In the genomic region with DNA sequence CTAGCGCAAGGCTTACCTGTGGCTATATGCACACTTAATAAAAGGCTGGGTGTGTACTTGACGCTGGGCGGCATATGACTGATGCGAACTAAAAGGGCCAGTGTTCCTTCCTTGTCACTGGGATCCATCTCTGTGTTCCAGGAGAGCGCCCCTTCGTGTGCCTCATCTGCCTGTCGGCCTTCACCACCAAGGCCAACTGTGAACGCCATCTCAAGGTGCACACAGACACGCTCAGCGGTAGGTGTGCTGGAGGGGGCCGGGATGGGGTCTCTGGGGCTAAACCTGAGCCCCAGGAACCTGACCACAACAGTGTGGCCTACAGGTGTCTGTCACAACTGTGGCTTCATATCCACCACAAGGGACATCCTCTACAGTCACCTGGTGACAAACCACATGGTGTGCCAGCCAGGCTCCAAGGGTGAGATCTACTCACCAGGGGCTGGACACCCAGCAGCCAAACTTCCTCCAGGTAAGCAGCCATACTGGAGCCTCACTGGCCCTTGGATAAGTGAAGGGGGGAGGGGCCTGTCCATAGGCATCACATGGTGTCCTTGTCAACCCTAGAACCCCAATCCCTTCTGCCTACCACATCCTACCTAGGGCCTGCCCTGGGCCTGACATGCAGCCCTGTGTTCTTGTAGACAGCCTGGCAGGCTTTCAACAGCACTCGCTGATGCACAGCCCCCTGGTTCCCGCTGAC, we compare ENCODE assay signal across 13 mouse cellular contexts. TPM values are rescaled to one million over a fixed set of nuclear protein-coding genes. Genes with fewer than 3 reads are reported as not detected.
DNase-seq lines count a peak whose midpoint lies in the region; ATAC-seq lines count a peak whose summit lies in the region.
"Had no signal": no experiment of that assay in that cellular context is flagged by ENCODE, and none has a peak within 500 bp of the region (broad histone marks: within the 10 kb centered on the region; RNA-seq: fewer than 3 reads in every experiment).

No protein-coding gene starts in this region.

- H3K4me2 ChIP-seq in heart, embryonic 11.5 days: no peak overlapping the region
- peak overlapping the region; percentile 92 for H3K4me2 ChIP-seq in embryonic facial prominence, embryonic 13.5 days
- H3K4me2 ChIP-seq in hindbrain, embryonic 15.5 days: peak overlapping the region; percentile 76
- H3K4me2 ChIP-seq in midbrain, embryonic 13.5 days (replicated peaks): peak overlapping the region; percentile 85

- H3K4me1 ChIP-seq in heart, embryonic 11.5 days (ENCODE audit: control insufficient read depth, insufficient read depth, low read length): peaks cover 30% of the 10 kb centered on the region
- peaks cover 23% of the 10 kb centered on the region for H3K4me1 ChIP-seq in embryonic facial prominence, embryonic 13.5 days
- peaks cover 25% of the 10 kb centered on the region for H3K4me1 ChIP-seq in hindbrain, embryonic 15.5 days (replicated peaks)
- peaks cover 32% of the 10 kb centered on the region for H3K4me1 ChIP-seq in midbrain, embryonic 13.5 days (replicated peaks)

- H3K27ac ChIP-seq in heart, embryonic 11.5 days (ENCODE audit: low read depth, low read length): no peak overlapping the region
- no peak overlapping the region for H3K27ac ChIP-seq in embryonic facial prominence, embryonic 13.5 days
- H3K27ac ChIP-seq in hindbrain, embryonic 15.5 days (replicated peaks): no peak overlapping the region
- no peak overlapping the region for H3K27ac ChIP-seq in midbrain, embryonic 13.5 days

- WGBS in heart, embryonic 11.5 days (ENCODE audit: insufficient replicate concordance): 90% methylated on average over 13 of the region's 13 CpGs
- WGBS in embryonic facial prominence, embryonic 13.5 days: 81% methylated on average over 13 of the region's 13 CpGs
- WGBS in hindbrain, embryonic 15.5 days: 82% methylated on average over 13 of the region's 13 CpGs
- WGBS in midbrain, embryonic 13.5 days: 84% methylated on average over 13 of the region's 13 CpGs

- H3K9me3 ChIP-seq in heart, embryonic 11.5 days (replicated peaks; ENCODE audit: control insufficient read depth, low read length): no peaks in the 10 kb centered on the region
- no peaks in the 10 kb centered on the region for H3K9me3 ChIP-seq in embryonic facial prominence, embryonic 13.5 days
- H3K9me3 ChIP-seq in hindbrain, embryonic 15.5 days: no peaks in the 10 kb centered on the region
- no peaks in the 10 kb centered on the region for H3K9me3 ChIP-seq in midbrain, embryonic 13.5 days

- peaks cover 27% of the 10 kb centered on the region for H3K36me3 ChIP-seq in heart, embryonic 11.5 days (ENCODE audit: control insufficient read depth, insufficient read depth, low read length)
- peaks cover 18% of the 10 kb centered on the region for H3K36me3 ChIP-seq in embryonic facial prominence, embryonic 13.5 days
- H3K36me3 ChIP-seq in hindbrain, embryonic 15.5 days: peaks cover 2% of the 10 kb centered on the region; the same call in 1 of the 2 replicates
- no peaks in the 10 kb centered on the region for H3K36me3 ChIP-seq in midbrain, embryonic 13.5 days

- H3K4me3 ChIP-seq in heart, embryonic 11.5 days (ENCODE audit: low read depth, low read length): no peak overlapping the region
- H3K4me3 ChIP-seq in embryonic facial prominence, embryonic 13.5 days: peak overlapping the region; percentile 59; the same call in 1 of the 2 replicates
- H3K4me3 ChIP-seq in hindbrain, embryonic 15.5 days: no peak overlapping the region
- 0 out of 2 replicates have a peak overlapping the region, but pooled peaks have one; percentile 53 for H3K4me3 ChIP-seq in midbrain, embryonic 13.5 days (replicated peaks)
- H3K4me3 ChIP-seq: megakaryocyte, embryonic 14.5 days had no signal

- H3K27me3 ChIP-seq in heart, embryonic 11.5 days (ENCODE audit: control insufficient read depth, insufficient read depth, low read length): no peaks in the 10 kb centered on the region; the same call in 1 of the 2 replicates
- H3K27me3 ChIP-seq in embryonic facial prominence, embryonic 13.5 days: peaks cover 60% of the 10 kb centered on the region
- H3K27me3 ChIP-seq in hindbrain, embryonic 15.5 days: peaks cover 37% of the 10 kb centered on the region
- H3K27me3 ChIP-seq in midbrain, embryonic 13.5 days: peaks cover 64% of the 10 kb centered on the region
- H3K27me3 ChIP-seq: megakaryocyte, embryonic 14.5 days had no signal

- peak; percentile 93 for DNase-seq in heart, adult 11 months
- DNase-seq in frontal cortex, postnatal 36 days (ENCODE audit: low spot score in 2 of 2): no peak
- DNase-seq in lung, postnatal 4 days: no peak
- no peak for DNase-seq in ovary, postnatal 10 days (ENCODE audit: low spot score)
- DNase-seq: cerebellum, adult 8-10 months; thymus, adult 2 months had no signal

- H3K9ac ChIP-seq in heart, embryonic 11.5 days (ENCODE audit: low read depth, low read length): no peak overlapping the region
- no peak overlapping the region for H3K9ac ChIP-seq in embryonic facial prominence, embryonic 13.5 days
- no peak overlapping the region for H3K9ac ChIP-seq in hindbrain, embryonic 15.5 days
- 0 out of 2 replicates have a peak overlapping the region, but pooled peaks have one; percentile 65 for H3K9ac ChIP-seq in midbrain, embryonic 13.5 days (replicated peaks)

- ATAC-seq in heart, embryonic 11.5 days (replicated peaks; ENCODE audit: insufficient number of reproducible peaks, low FRiP score, low TSS enrichment): no peak
- no peak for ATAC-seq in embryonic facial prominence, embryonic 13.5 days (ENCODE audit: insufficient number of reproducible peaks, insufficient read depth, low FRiP score, low TSS enrichment, low read depth)
- no peak for ATAC-seq in hindbrain, embryonic 15.5 days (ENCODE audit: low FRiP score, low read depth)
- ATAC-seq in midbrain, embryonic 13.5 days: peak; percentile 3; the same call in 1 of the 2 replicates

RNA-seq across cellular contexts. Expression of gene Trhr2, which starts 25.6 kb away (rescaled TPM):
- polyA plus RNA-seq in heart, embryonic 11.5 days (2014; fragmentation: Nextera tagmentation; extraction: Ambion mirVana): not detected in 2 replicates
- 0.26 and 0.66 TPM in 2 replicates for polyA plus RNA-seq in embryonic facial prominence, embryonic 13.5 days (2015; fragmentation: Nextera tagmentation; extraction: Ambion mirVana)
- 0.10 and 0.28 TPM in 2 replicates for polyA plus RNA-seq in hindbrain, embryonic 15.5 days (2015; fragmentation: Nextera tagmentation; extraction: Ambion mirVana)
- polyA plus RNA-seq in midbrain, embryonic 13.5 days (2015; fragmentation: Nextera tagmentation; extraction: Ambion mirVana): not detected in 2 replicates
- polyA plus RNA-seq: heart, embryonic 16.5 days; lung, embryonic 14.5 days had no signal

RNA-seq across cellular contexts. Expression of gene Zc3h18, which starts 41.5 kb away (rescaled TPM):
- polyA plus RNA-seq in heart, embryonic 11.5 days (2014; fragmentation: Nextera tagmentation; extraction: Ambion mirVana): 22.2 and 26.8 TPM in 2 replicates
- polyA plus RNA-seq in embryonic facial prominence, embryonic 13.5 days (2015; fragmentation: Nextera tagmentation; extraction: Ambion mirVana): 54.8 and 59.1 TPM in 2 replicates
- 35.5 and 38.1 TPM in 2 replicates for polyA plus RNA-seq in hindbrain, embryonic 15.5 days (2015; fragmentation: Nextera tagmentation; extraction: Ambion mirVana)
- polyA plus RNA-seq in midbrain, embryonic 13.5 days (2015; fragmentation: Nextera tagmentation; extraction: Ambion mirVana): 40.0 and 44.9 TPM in 2 replicates

RNA-seq across cellular contexts. Expression of gene Zfpm1, which starts 53.0 kb away (rescaled TPM):
- 6.9 and 7.9 TPM in 2 replicates for polyA plus RNA-seq in heart, embryonic 11.5 days (2014; fragmentation: Nextera tagmentation; extraction: Ambion mirVana)
- polyA plus RNA-seq in embryonic facial prominence, embryonic 13.5 days (2015; fragmentation: Nextera tagmentation; extraction: Ambion mirVana): 1.7 and 1.8 TPM in 2 replicates
- polyA plus RNA-seq in hindbrain, embryonic 15.5 days (2015; fragmentation: Nextera tagmentation; extraction: Ambion mirVana): 1.4 and 2.3 TPM in 2 replicates
- polyA plus RNA-seq in midbrain, embryonic 13.5 days (2015; fragmentation: Nextera tagmentation; extraction: Ambion mirVana): 1.5 and 2.1 TPM in 2 replicates

Comparison
In these comparisons a context has a peak if more than half of its experiments do, and no peak if none do; other contexts are left out.
1. H3K4me3 ChIP-seq: peak in embryonic facial prominence, embryonic 13.5 days (single experiment) and midbrain, embryonic 13.5 days (single experiment); none in heart, embryonic 11.5 days (single experiment) and hindbrain, embryonic 15.5 days (single experiment).